Mouse (Mus musculus): ENCODE measurements around the gene Tgm1.

DNA sequence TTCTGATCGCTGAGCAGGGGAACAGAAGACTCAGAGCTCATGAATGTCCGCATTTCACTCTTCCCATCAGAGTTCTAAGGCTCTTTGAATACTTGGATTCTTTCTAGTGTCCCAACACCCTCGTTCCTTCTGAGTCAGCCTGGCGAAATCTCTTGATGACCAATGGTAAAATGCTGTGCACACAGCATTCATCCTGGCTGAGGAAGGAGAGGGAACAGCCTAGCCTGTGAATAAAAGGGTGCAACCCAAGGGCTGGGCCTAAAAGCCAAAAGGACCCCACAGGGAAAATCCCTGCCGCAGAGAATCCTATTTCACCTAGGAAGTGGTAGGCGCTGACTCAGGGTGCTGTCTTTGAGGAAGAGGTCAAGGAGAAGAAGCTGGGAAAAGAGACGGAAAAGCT, 16.4 kb upstream of the Tgm1 start:
- TF ChIP-seq CHD2 (IDR thresholded peaks at IDR 0.05; ENCODE audit: low read depth, low read length) (no peak), ZNF384 (IDR thresholded peaks at IDR 0.05; ENCODE audit: low read depth, low read length) (no peak), ZC3H11A (IDR thresholded peaks at IDR 0.05; ENCODE audit: borderline replicate concordance, low read depth, low read length) (no peak), HCFC1 (IDR thresholded peaks at IDR 0.05; ENCODE audit: borderline replicate concordance, insufficient read depth, low read length) (no peak), MAFK (IDR thresholded peaks at IDR 0.05; ENCODE audit: insufficient read depth, low read depth, low read length) (no peak)
